Mouse (Mus musculus) Muller cell, postnatal 12 days (primary cell): ENCODE measurements at regions not wholly inside any gene's neighbourhood (a gene's known extent, or its start where the extent isn't known, plus 50 kb on each side); places are given as distances from the start of the nearest gene placed in this dataset.
A peak's percentile ranks its signal among the peaks of the same experiment; 100 is the strongest.
"Not testable (repeated sequence)": the region's sequence is repeated elsewhere in the genome, so short reads cannot be mapped to it uniquely, and the experiment has no call there.

ENCODE experiments used
- DNase-seq: peaks from one replicate; pipeline ENCODE4 v3.0.0-alpha.2; 2015; ENCODE audit errors: inconsistent ontology term

DNA sequence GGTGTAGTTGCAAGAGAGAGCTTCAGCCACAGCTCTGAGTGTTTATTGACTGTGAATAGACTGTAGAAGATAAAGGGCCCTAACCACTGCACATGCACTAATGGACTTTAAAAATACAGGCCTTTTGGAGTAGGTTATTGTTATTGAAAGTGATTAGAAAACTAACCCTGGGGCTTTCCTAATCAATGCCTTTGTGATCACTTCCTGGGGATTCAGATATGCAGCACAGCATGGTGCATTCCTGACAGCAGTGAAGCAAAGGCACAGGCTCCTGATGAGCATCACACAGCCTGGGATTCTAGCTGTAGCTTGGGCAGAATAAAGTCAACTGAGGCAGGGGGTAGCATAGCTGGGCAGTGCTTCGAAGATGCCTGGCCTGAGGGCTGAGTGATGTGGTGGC lies 87.3 kb downstream of the Gm11077 start:
- no peak for DNase-seq

DNA sequence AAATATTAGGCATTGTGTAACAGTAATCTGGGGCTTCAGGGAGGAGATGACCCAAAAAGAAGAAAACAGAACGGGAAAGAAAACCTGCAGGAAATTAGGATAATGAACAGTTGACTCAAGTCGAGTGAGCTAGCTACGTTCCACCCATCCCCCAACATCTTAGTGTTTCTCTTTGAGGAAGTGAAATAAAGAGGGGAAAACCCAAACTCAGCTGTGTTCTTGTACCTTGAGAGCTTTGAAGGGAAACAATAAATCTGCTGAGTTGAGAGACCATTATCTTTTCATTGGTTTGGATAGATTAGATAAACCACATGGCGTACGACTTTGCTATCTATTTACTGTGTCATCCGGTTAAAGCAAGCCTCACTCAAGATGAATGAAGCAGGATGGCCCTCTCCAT lies 87.7 kb downstream of the Gm11077 start:
- no peak for DNase-seq

DNA sequence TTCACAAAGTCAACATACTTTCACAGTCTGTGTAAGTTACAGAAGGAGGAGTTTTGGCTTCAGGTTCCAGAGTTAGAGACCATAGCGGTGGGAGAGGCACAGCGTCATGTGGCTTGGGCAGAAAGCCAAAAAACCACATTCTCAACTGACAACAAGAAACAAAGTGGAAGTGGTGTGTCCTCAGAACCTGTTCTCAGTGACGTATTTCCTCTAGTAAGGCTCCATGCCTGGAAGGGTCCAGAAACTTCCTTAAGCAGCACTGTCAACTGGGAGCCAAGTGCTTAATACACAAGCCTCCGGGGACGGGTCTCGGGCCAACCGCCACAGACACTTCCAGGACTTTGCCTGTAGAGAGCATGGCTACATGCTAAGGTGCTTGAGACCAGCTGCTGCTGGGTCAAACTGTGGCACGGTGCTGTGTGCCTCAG lies 90.4 kb downstream of the Gm11077 start:
- no peak for DNase-seq

DNA sequence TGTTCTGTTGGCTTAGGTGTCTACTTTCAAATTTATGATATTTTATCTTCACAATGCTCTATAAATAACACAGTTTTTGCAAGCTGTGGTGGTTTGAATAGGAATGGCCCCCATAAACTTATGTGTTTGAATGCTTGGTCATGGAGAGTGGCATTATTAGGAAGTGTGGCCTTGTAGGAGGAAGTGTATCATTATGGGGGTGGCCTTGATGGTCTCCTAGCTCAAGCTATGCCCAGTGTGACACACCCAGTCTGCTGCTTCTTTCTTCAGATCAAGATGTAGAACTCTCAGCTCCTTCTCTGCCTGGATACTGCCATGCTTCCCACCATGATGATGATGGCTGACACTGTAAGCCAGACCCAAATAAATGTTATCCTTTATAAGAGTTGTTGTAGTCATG lies 97.4 kb downstream of the Gm11077 start:
- DNase-seq, result no peak

DNA sequence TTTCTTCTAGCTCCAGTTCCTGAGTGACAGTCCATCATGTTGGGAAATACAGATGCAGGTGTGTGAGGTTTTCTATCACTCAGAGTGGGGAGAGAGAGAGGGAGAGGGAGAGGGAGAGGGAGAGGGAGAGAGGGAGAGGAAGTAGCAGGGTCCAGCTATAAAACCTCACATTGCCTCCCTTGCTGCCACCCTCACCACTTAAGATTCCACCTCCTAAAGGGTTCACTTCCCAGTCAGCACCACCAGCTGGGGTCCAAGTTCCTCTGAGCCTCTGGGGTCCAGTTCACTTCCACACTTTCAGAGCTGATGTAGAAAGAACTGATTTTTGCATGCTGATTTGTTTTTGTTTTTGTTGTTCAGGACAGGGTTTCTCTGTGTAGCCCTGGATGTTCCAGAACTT lies 98.6 kb downstream of the Gm11077 start:
- no peak for DNase-seq

DNA sequence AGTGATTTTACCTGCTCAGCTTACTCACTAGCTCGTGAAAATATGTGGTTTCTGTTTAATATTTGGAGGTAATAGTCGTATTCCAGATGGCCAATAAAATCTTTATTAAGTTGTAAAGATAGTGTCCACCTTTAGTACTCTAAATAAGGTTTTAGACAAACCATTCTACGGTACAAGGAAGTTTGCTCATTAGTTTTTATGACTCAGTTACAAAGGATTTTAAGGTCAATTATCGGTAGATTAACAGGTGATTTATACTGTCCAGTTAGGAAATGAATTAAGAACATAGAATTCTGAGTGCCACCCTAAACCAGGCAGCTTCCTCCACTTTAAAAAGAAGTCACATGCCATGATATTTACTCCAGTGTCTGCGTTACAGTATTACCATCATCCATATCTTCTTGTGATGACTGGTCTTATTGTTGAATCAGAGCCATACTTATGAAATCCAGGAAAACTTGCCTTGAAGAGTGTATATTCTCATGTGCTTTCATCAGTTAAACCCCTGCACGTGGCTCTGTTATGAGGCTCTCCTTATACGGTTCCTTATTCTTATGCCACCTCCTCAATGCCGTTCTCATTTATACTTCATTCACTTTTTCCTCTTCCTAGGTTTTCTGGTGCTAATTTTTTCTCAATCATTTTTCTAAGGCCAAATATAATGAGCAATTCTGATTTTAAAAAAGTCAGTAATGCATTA lies 114.4 kb downstream of the Gm11077 start:
- no peak for DNase-seq

DNA sequence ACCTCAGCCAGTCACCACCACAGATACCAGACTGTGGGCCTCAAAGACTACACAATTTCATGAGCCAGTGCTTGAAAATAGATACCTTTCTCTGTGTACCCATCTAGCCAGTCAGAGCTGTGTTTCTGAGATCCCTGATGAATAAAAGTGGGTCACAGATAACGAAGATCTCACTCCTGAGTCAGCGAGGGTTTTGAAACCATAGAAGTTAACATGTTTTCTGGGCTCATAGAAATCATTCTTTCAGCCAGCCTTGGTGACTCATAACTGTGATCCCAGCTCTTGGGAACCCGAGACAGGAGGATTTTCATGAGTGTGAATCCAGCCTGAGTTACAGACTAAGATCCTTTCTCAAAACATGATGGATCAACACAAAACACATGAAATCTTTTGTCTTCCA lies 118.1 kb downstream of the Gm11077 start:
- DNase-seq, result peak; percentile 73

DNA sequence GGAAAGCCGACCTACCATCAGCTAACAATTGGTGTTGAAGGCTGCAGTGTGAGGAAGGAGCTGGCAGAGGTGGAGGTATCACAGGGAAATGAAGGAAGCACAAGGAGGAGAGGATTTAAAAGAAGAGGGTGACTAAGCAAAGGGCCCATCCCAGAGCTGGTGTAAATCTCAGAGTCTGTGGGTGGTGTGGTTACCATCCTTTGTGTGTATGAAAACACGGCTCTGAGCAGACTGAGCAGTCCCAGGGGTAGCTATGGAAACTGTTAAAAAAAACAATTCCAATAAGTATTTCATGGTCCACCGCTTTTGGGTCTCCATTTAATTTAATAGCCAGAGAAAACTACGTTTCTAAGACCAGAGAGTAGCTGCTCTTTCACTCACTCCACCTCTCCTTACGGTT lies 123.3 kb downstream of the Gm11077 start:
- peak; percentile 54 for DNase-seq

DNA sequence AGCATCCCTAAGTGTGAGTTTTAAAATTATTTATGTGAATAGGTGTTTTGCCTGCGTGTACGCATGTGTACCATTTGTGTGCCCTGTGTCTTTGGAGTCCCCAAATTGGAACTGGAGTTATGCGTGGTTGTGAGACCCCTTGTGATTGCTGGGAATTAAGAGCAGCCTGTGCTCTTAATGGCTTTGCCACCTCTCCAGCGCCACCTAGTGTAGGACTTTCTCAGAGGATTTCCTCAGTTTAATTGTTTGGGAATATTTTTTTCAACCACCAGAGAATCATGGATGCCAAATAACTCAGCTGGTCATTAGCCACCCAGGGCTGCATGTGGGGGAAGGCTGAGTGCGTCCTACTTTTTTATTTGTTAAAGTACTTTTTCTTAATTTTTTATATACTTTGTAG lies 124.4 kb downstream of the Gm11077 start:
- peak; percentile 32 for DNase-seq

DNA sequence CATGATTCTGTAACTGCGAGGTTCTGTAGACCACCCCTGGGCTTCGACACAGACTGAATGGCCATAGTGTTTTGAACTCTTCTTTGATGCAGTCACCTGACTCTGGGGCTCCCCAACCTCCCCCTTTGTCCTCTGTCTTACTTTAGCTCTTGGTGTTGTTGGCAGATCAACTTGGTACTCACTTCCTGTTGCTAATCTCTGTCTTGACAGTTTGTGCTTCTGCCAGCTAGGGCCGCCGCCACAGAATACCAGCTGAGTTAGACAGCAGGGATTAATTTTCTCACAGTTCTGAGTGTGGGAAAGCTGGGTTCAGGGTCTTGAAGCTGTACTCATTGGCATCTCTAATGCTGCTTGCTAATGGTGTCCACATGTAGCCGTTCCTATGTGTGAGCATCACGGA lies 125.6 kb downstream of the Gm11077 start:
- DNase-seq, result peak; percentile 36

DNA sequence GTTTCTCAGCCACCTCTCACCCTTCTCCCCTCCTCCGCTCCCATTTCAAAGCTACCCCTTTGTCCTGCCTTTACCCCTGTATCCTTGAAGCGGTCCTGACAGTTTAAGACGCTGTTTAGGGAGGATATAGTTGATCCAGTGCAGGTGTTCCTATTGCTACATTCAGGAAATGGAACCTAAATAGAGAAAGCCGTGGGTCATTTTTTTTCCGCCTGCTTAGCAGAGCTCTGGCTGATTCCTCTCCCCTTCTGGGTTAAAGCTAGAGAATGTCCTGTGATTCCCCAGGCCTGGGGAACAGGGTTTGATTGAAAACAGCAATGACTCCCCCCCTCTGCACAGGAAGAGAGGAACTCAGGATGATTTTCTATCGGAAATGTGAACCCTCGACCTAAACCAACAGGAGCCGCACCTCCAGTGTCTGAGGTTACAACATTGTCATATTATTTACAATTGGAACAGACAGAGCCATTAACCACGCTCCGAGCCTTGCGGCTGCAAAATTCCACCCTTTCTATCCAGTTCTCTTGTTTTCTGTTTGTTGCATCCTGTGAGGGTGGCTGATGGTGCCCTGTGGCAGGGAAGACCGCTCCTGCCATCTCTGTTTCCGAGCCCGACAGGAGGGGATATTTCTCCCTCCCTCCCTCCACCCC lies 127.5 kb downstream of the Gm11077 start:
- peak; percentile 47 for DNase-seq

DNA sequence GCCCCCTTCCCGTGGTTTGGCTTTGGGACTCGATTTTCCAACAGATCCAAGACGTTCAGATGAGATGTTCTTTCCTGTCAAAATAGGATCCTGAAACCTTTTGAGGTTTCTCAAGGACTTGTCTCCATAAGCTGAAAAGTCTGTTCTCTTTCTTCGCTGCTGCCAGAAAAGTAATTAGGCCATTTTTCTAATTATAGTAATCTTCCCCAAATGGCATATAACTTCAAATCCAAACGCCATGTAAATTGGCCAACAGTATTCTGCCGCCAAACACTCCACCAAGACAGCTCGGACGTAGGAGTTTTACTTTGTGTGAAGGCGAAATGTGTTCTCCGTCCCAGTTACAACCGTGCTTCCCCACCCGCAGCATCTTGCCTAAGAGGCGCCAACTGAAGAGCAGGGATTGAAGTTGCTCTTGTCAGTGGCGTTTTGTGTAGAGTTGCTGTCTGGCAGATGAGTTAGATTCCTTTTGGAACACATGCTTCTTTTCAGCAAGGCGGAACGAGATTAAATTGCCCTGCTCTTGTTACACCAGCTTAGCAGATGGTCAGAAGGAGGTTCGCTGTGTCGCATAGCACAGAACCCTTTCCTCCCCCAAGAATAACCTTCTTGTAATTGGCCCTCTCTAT lies 128.1 kb downstream of the Gm11077 start:
- peak; percentile 63 for DNase-seq

DNA sequence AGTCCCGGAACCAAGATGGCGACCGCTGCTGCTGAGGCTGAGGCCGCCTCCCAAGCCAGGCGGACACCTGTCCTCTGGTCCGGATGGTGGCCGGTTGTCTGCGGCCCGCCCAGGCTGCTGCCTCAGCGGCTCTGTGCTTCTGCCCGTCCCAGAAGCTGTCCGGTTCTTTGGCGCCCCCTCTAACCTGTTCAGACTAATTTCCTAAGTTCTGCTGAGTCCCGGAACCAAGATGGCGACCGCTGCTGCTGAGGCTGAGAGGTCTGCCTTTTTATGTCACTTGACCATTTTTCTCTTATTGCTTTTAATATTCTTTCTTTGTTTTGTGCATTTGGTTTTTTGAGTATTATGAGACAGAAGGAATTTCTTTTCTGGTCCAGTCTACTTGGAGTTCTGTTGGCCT lies 140.4 kb downstream of the Gm11077 start:
- DNase-seq, result not testable (repeated sequence)

DNA sequence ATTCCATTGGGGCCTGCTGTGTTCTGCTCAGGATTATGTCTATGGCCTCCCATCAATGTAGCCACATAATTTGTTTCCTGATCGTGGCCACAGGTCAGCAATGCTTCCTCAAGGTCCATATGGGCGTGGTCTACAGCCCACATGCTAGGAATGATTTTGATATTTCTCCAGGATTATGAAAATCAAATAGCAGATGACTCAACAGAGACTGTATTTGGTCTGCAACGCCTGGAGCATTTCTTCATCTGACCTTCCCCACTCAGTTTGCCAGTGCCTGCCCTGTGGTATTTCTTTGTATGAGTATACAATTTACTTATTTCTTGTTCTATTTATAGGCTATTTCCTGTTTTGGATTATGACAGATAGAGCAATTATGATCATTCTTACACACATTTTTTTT lies 145.7 kb downstream of the Gm11077 start:
- no peak for DNase-seq

DNA sequence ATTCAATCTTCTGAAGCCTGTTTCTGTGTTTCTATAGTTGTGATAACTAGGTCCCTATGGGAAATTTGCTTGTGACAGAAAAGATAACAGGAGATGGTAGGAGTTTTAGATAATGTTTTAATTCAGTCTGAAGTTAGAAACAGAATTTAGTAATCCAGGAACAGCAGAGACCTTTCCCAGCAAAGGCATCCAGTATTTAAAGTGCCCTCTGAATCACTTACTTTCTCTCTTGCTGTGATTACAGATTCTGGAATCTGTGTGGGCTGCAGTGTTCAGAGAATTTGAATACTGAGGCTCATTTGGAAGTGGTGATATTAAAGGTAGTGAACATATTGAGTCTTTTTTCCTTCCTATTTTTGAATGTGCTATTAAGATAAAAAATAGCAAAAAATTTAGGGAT lies 154.6 kb downstream of the Gm11077 start:
- peak; percentile 68 for DNase-seq

DNA sequence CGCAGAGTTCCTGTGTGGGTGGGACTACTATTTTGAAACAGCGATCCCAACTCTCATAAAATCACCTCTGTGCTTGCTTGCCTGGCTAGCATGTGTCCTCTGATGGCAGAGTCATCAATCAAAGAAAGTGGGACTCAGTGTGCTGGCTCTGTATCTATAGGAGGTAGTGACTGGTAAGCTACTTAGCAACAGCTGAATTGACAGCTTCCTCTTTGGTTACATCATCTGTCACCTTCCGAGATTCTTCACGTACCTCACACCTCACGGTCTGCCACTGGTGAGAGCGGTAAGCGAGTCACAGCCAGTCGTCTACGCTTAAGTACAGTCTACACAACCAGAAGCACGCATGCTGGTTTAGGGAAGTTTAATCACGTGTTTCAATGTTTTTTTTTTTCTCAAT lies 159.5 kb downstream of the Gm11077 start:
- DNase-seq, result no peak

DNA sequence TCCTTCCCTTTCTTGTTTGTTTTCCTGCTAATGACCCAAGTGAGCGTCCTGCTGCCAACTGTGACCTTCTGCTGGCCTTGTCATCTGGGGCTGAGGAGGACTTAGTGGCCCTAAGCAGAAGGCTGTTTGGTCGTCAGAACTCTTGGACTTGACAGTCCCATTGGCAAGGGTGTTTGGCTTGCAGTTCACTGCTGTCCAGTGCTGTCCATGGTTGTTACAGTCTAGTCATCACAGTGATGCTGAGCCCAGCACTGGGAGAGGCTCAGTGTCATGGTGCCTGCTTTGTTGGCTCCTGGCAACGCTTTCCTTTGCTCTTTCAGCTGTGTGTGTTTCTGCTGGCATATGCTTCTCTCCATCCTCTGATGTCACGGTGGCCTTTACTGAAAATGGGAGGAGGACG lies 161.0 kb downstream of the Gm11077 start:
- no peak for DNase-seq

DNA sequence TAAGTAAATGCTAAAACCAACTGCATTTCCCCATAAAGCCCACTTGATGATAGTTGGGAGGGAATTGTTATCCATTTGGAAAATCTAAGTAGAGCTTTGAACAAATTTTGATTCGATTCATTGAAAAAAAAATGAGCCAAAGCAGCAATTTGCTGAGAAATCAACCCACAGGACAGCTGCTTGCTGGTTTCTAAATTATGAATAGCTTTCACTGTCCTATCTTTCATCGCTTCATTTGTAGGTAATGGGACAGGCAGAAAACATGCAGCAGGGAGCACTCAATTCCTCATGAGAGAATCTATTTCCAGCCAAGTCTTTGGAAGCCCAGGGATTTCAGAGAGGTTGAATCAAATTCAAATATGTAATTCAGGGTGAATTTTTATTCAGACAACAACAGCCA lies 161.5 kb downstream of the Gm11077 start:
- DNase-seq, result peak; percentile 33

DNA sequence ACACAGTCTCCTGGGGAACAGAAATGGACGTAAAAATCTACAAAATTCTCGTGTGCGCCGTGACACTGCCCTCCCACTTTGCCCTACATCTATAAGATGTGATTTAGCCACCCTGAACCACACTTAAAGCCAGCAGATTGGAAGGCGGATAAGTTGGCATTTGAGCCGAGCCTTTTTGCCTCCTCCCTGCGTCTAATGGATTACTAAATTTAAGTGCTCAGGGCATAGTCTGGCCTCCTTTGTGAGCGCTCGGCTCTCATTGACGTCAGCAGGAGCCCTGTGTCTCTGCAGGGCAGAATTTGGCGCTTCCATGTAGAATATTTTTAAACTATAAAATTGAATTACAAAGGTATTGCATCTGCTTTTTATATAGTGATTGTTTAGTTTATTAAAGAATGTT lies 165.4 kb downstream of the Gm11077 start:
- no peak for DNase-seq

DNA sequence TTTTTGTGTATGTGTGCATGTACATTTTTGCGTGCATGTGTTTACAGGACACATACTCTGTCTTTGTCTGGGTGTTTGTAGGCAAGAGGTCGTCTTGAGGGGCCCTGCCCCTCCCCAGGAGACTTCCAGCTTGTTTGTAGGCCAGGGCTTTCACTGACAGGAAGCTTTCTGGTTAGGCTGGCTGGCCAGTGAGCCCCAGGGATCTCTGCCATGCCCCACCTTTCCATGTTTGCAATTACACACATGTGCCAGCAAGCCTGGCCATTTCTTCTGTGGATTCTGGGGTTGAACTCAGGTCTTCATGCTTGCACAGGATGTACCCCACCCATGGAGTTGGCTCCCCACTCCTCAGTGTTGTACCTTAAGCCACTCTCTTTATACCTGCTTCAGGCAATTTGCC lies 166.4 kb downstream of the Gm11077 start:
- no peak for DNase-seq

DNA sequence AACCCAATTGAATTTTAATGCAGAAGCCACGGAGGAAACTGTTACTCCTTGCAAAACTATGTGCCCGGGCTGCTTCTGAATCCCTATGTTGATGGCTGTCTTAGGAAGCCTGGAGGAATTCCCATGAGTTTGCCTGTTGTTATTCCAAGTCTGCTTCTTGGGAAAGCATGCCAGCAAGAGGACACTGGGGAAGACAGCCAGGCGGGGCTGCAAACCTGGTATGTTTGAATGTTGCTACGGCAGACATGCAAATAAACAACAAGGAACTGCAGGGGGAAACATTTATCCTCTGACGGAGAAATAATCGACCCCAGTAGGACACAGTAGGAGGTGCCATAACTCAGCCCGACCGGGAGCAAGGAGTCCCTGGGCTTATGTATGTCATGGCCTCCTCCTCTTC lies 168.0 kb downstream of the Gm11077 start:
- DNase-seq, result no peak

DNA sequence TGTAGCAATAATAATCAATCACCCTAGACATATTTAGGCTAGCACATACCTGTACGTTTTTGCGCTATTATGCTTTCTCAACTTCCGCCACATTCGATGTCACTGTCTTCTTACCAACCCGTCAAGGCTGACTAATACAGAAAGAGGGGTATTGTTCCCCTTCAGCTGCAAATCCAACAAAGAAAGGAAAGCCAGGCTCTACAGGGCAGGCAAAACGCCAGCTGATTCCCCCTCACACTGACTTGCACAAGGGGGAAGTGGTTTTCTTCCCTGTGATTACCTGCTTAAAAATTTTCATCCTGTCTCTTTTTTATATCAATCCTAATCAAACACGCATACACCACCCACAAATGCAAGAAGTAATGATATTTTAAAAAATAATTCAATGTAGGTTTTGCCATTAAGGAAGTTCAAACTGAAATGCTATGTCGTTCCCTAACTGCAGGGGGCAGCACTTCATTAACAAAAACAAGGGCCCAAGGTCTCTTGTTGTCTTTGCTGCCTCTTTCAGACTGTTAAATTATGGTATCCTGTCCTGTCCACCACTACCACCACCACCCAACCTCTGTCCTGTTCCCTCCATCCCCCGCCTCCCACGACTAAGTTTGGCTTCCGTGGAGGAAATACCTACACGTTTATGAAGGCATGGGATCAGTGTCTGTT lies 195.4 kb downstream of the Gm11077 start:
- no peak for DNase-seq

DNA sequence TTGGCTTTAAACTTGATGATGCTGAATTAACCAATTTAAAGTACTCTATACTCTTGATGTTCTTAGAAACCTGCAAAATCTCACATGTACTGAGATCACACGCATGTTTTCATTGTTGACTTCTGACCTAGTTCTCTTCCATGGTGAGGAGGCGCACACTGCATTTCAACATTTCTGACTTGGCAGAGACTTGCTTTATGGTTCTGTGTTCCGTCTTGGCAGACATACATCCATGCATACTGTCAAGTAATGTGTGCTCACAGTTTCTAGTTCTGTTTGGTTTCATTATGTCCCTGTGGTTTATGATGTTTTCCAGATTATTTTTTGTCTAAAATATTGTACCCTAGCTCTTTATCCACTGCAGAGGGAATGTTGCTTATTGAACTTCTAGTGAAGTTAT lies 198.5 kb downstream of the Gm11077 start:
- DNase-seq, result no peak
